In genomic region chr3:121584736-121585151, GRCm38 (mm10) we compare ENCODE assay signal across 10 mouse cellular contexts. TPM values are rescaled to one million over a fixed set of nuclear protein-coding genes. Genes with fewer than 3 reads are reported as not detected.
DNase-seq lines count a peak whose midpoint lies in the region; ATAC-seq and TF ChIP-seq lines count a peak whose summit lies in the region.
"Had no signal": no experiment of that assay in that cellular context is flagged by ENCODE, and none has a peak within 500 bp of the region (broad histone marks: within the 10 kb centered on the region; RNA-seq: fewer than 3 reads in every experiment).

No protein-coding gene starts in this region.

- no peaks in the 10 kb centered on the region for H3K4me1 ChIP-seq in kidney, adult 2 months (ENCODE audit: control insufficient read depth, insufficient read depth, low read length)
- H3K4me1 ChIP-seq in small intestine, adult 2 months (ENCODE audit: control insufficient read depth, insufficient read depth, insufficient read length, low read length) = no peaks in the 10 kb centered on the region
- H3K4me1 ChIP-seq in kidney, embryonic 16.5 days (ENCODE audit: insufficient read depth, low read length) = peaks cover 29% of the 10 kb centered on the region

- no peak overlapping the region for H3K9ac ChIP-seq in kidney, embryonic 16.5 days (replicated peaks; ENCODE audit: low read length)
- H3K9ac ChIP-seq: neural tube, embryonic 13.5 days had no signal

- H3K4me2 ChIP-seq in kidney, embryonic 16.5 days (replicated peaks; ENCODE audit: low read depth, low read length) = no peak overlapping the region
- H3K4me2 ChIP-seq: liver, embryonic 11.5 days; neural tube, embryonic 13.5 days had no signal

- peak; percentile 17 for DNase-seq in kidney, adult 2 months
- DNase-seq in kidney, adult 18-20 months = no peak
- DNase-seq in adrenal gland, adult 2 months = peak; percentile 86
- DNase-seq in gastrocnemius, postnatal 36 days = peak; percentile 43 to 71
- DNase-seq in spleen, adult 12 weeks (ENCODE audit: low spot score) = no peak
- DNase-seq in left cerebral cortex, adult 9 months (ENCODE audit: low spot score in 2 of 2) = no peak

- H3K27me3 ChIP-seq in kidney, adult 2 months (replicated peaks; ENCODE audit: control insufficient read depth, insufficient read depth, low read length) = no peaks in the 10 kb centered on the region
- H3K27me3 ChIP-seq in small intestine, adult 2 months (ENCODE audit: control insufficient read depth, insufficient read depth, low read length) = no peaks in the 10 kb centered on the region
- no peaks in the 10 kb centered on the region for H3K27me3 ChIP-seq in kidney, embryonic 16.5 days (ENCODE audit: insufficient read depth, low read length)
- H3K27me3 ChIP-seq: neural tube, embryonic 13.5 days had no signal

- ATAC-seq in kidney, embryonic 16.5 days (ENCODE audit: low FRiP score, low TSS enrichment) = no peak

- H3K9me3 ChIP-seq in kidney, embryonic 16.5 days (ENCODE audit: low read length) = no peaks in the 10 kb centered on the region
- H3K9me3 ChIP-seq: neural tube, embryonic 13.5 days had no signal

- no peak overlapping the region for H3K4me3 ChIP-seq in kidney, adult 2 months (ENCODE audit: insufficient read depth, low read depth, low read length)
- H3K4me3 ChIP-seq in small intestine, adult 2 months (ENCODE audit: low read depth, low read length) = no peak overlapping the region
- H3K4me3 ChIP-seq in kidney, embryonic 16.5 days (ENCODE audit: low read length) = no peak overlapping the region
- H3K4me3 ChIP-seq: neural tube, embryonic 13.5 days had no signal

- no peak overlapping the region for H3K27ac ChIP-seq in kidney, adult 2 months (ENCODE audit: insufficient read depth, low read depth, low read length)
- H3K27ac ChIP-seq in small intestine, adult 2 months (ENCODE audit: insufficient read depth, low read depth, low read length) = peak overlapping the region; percentile 74
- H3K27ac ChIP-seq in kidney, embryonic 16.5 days (ENCODE audit: low read length) = no peak overlapping the region
- H3K27ac ChIP-seq: neural tube, embryonic 13.5 days had no signal

- no peak for TF ChIP-seq POLR2A in kidney, adult 2 months (IDR thresholded peaks at IDR 0.05; ENCODE audit: low read depth, low read length)
- no peak for TF ChIP-seq POLR2A in small intestine, adult 2 months (IDR thresholded peaks at IDR 0.05; ENCODE audit: low read depth, low read length)

- no peaks in the 10 kb centered on the region for H3K36me3 ChIP-seq in kidney, adult 2 months (ENCODE audit: control insufficient read depth, insufficient read depth, low read length)
- no peaks in the 10 kb centered on the region for H3K36me3 ChIP-seq in small intestine, adult 2 months (ENCODE audit: control insufficient read depth, insufficient read depth, low read length)
- H3K36me3 ChIP-seq in kidney, embryonic 16.5 days (ENCODE audit: insufficient read depth, low read length) = no peaks in the 10 kb centered on the region
- H3K36me3 ChIP-seq: neural tube, embryonic 13.5 days had no signal

- intact Hi-C loops in gastrocnemius, postnatal 36 days (cut with DNase I) = no loop called here

- TF ChIP-seq CTCF in kidney, adult 2 months (conservative IDR thresholded peaks at IDR 0.05; ENCODE audit: insufficient read depth, insufficient read length, low read depth, low read length) = no peak
- no peak for TF ChIP-seq CTCF in small intestine, adult 2 months (IDR thresholded peaks at IDR 0.05; ENCODE audit: extremely low read depth, insufficient read length, insufficient replicate concordance, low read depth, low read length)

- 73% methylated on average over 5 of the region's 5 CpGs for WGBS in kidney, adult 2 months
- 69% methylated on average over 5 of the region's 5 CpGs for WGBS in small intestine, adult 2 months
- WGBS in kidney, embryonic 16.5 days = 67% methylated on average over 5 of the region's 5 CpGs

RNA-seq across cellular contexts. Expression of gene Slc44a3, which starts 52.5 kb away (rescaled TPM):
- 9.7 and 11.4 TPM in 2 replicates for polyA plus RNA-seq in kidney, adult 2 months (2012; rRNA removed)
- total RNA-seq in adrenal gland, adult 2 months (2021) = 10 to 100 TPM; 17.4 to 27.9 TPM
- 6.1 and 8.9 TPM in 2 replicates for polyA plus RNA-seq in adrenal gland, adult 2 months (2012; rRNA removed)
- total RNA-seq in gastrocnemius, postnatal 36 days (2021) = not detected
- 4.6 and 5.9 TPM in 2 replicates for polyA plus RNA-seq in small intestine, adult 2 months (2012; rRNA removed)
- polyA plus RNA-seq in kidney, embryonic 16.5 days (2015; fragmentation: Nextera tagmentation; extraction: Ambion mirVana) = 13.2 and 13.5 TPM in 2 replicates

Comparison
In these comparisons a context has a peak if more than half of its experiments do, and no peak if none do; other contexts are left out.
1. DNase-seq: peak in kidney, adult 2 months (single experiment), adrenal gland, adult 2 months (single experiment) and gastrocnemius, postnatal 36 days (2 of 2); none in kidney, adult 18-20 months (single experiment), spleen, adult 12 weeks (single experiment) and left cerebral cortex, adult 9 months (0 of 2).